Mouse (Mus musculus) megakaryocyte, embryonic 14.5 days (primary cell): ENCODE results near the gene Ccdc90b. TPM values are rescaled to one million over a fixed set of nuclear protein-coding genes. Genes with fewer than 3 reads are reported as not detected.

Experiments used
- H3K27me3 ChIP-seq: replicated peaks from 2 replicates; pipeline ENCODE3; 2012; ENCODE audit warnings: inconsistent platforms
- H3K36me3 ChIP-seq: replicated peaks from 2 replicates; pipeline ENCODE3; 2012; ENCODE audit warnings: low read length, inconsistent platforms, mixed read lengths
- H3K4me1 ChIP-seq: 2 replicates; pipeline ENCODE4 v1.6.1; 2012; ENCODE audit warnings: inconsistent platforms
- H3K4me3 ChIP-seq: replicated peaks from 2 replicates; pipeline ENCODE3; 2012; ENCODE audit warnings: moderate library complexity, mild to moderate bottlenecking, inconsistent platforms
- H3K9me3 ChIP-seq: 2 replicates; pipeline ENCODE4 v1.6.1; 2012; ENCODE audit warnings: inconsistent platforms
- FLI1 ChIP-seq: IDR thresholded peaks from 2 replicates; pipeline ENCODE4 v1.6.1; 2012; ENCODE audit warnings: low read length, inconsistent platforms, mixed read lengths
- GATA1 ChIP-seq: IDR thresholded peaks from 3 replicates; pipeline ENCODE4 v1.6.1; 2012; ENCODE audit warnings: mixed read lengths, low read length, inconsistent platforms, borderline replicate concordance
- polyA plus RNA-seq: library from polyadenylated mRNA; stranded (reverse); fragments of >175 nt; gene quantifications from 2 replicates; pipeline ENCODE4 v1.2.3, GENCODE M21; 2012; ENCODE audit warnings: low replicate concordance; ENCODE audit not compliant: insufficient read depth

The Ccdc90b gene
- polyA plus RNA-seq, 1 experiment = 5.4 TPM

- Histone ChIP-seq H3K4me3 (no peak overlapping the region), H3K9me3 (no peaks in the 10 kb centered on the region), H3K4me1 (peaks cover 20% of the 10 kb centered on the region), H3K36me3 (no peaks in the 10 kb centered on the region), H3K27me3 (no peaks in the 10 kb centered on the region)
- TF ChIP-seq FLI1 (no peak), GATA1 (no peak)
Measured at GRCm38 (mm10) chr7:92566775-92567174, 5.8 kb downstream of the Ccdc90b start.

GRCm38 (mm10) chr7:92580491-92581207 lies 19.7 kb downstream of the Ccdc90b start:
- TF ChIP-seq FLI1 (no peak), GATA1 (no peak)
- no peaks in the 10 kb centered on the region for H3K27me3 ChIP-seq

GRCm38 (mm10) chr7:92583567-92583966 lies 22.6 kb downstream of the Ccdc90b start:
- Histone ChIP-seq H3K4me3 (no peak overlapping the region), H3K36me3 (no peaks in the 10 kb centered on the region), H3K4me1 (no peaks in the 10 kb centered on the region), H3K9me3 (no peaks in the 10 kb centered on the region), H3K27me3 (no peaks in the 10 kb centered on the region)
- TF ChIP-seq GATA1 (no peak), FLI1 (no peak)

More at GRCm38 (mm10) chr7:92580491-92581207, 19.7 kb downstream of the Ccdc90b start:
- H3K36me3 ChIP-seq = no peaks in the 10 kb centered on the region
- H3K4me1 ChIP-seq = no peaks in the 10 kb centered on the region
- no peak overlapping the region for H3K4me3 ChIP-seq
- H3K9me3 ChIP-seq = no peaks in the 10 kb centered on the region

GRCm38 (mm10) chr7:92589986-92590385 lies 29.0 kb downstream of the Ccdc90b start:
- no peaks in the 10 kb centered on the region for H3K36me3 ChIP-seq
- H3K4me1 ChIP-seq = no peaks in the 10 kb centered on the region
- TF ChIP-seq GATA1 = no peak
- no peak for TF ChIP-seq FLI1
- peaks cover 2% of the 10 kb centered on the region for H3K27me3 ChIP-seq
- H3K9me3 ChIP-seq = no peaks in the 10 kb centered on the region
- no peak overlapping the region for H3K4me3 ChIP-seq

- Histone ChIP-seq H3K36me3 (no peaks in the 10 kb centered on the region), H3K27me3 (peaks cover 2% of the 10 kb centered on the region), H3K4me1 (no peaks in the 10 kb centered on the region), H3K4me3 (no peak overlapping the region), H3K9me3 (no peaks in the 10 kb centered on the region)
- no peak for TF ChIP-seq FLI1
Measured at GRCm38 (mm10) chr7:92590842-92591241, 29.9 kb downstream of the Ccdc90b start.

GRCm38 (mm10) chr7:92604961-92605360 lies 44.0 kb downstream of the Ccdc90b start:
- H3K4me1 ChIP-seq = no peaks in the 10 kb centered on the region
- H3K9me3 ChIP-seq = no peaks in the 10 kb centered on the region
- H3K4me3 ChIP-seq = no peak overlapping the region
- TF ChIP-seq FLI1 (no peak), GATA1 (no peak)
- H3K36me3 ChIP-seq = no peaks in the 10 kb centered on the region
- H3K27me3 ChIP-seq = no peaks in the 10 kb centered on the region

GRCm38 (mm10) chr7:92610830-92611229 lies 49.9 kb downstream of the Ccdc90b start:
- no peaks in the 10 kb centered on the region for H3K36me3 ChIP-seq

GRCm38 (mm10) chr7:92624488-92624887 lies 63.5 kb downstream of the Ccdc90b start:
- peaks cover 2% of the 10 kb centered on the region for H3K27me3 ChIP-seq
- no peaks in the 10 kb centered on the region for H3K36me3 ChIP-seq
- H3K4me1 ChIP-seq = peaks cover 3% of the 10 kb centered on the region; the same call in 1 of the 2 replicates
- TF ChIP-seq FLI1 (no peak), GATA1 (no peak)
- H3K9me3 ChIP-seq = no peaks in the 10 kb centered on the region
- no peak overlapping the region for H3K4me3 ChIP-seq

More at GRCm38 (mm10) chr7:92610830-92611229, 49.9 kb downstream of the Ccdc90b start:
- Histone ChIP-seq H3K4me1 (no peaks in the 10 kb centered on the region), H3K4me3 (no peak overlapping the region), H3K27me3 (no peaks in the 10 kb centered on the region), H3K9me3 (no peaks in the 10 kb centered on the region)
- TF ChIP-seq FLI1 (no peak), GATA1 (no peak)

- Histone ChIP-seq H3K4me3 (no peak overlapping the region), H3K4me1 (no peaks in the 10 kb centered on the region), H3K36me3 (no peaks in the 10 kb centered on the region)
Measured at GRCm38 (mm10) chr7:92630167-92630566, 69.2 kb downstream of the Ccdc90b start.

More at GRCm38 (mm10) chr7:92630167-92630566, 69.2 kb downstream of the Ccdc90b start:
- TF ChIP-seq GATA1 (no peak), FLI1 (no peak)
- no peaks in the 10 kb centered on the region for H3K9me3 ChIP-seq
- peaks cover 15% of the 10 kb centered on the region for H3K27me3 ChIP-seq

Other genes with a start within 250 kb of the Ccdc90b start
- not detected in 2 replicates for gene Ankrd42, start 76.0 kb downstream of the Ccdc90b start, polyA plus RNA-seq
- gene Pcf11, start 108.8 kb downstream of the Ccdc90b start, polyA plus RNA-seq = 25.7 and 33.1 TPM in 2 replicates
- gene Rab30, start 180.5 kb downstream of the Ccdc90b start, polyA plus RNA-seq = not detected in 2 replicates